Mouse (Mus musculus) gastrocnemius, postnatal 36 days (tissue): ENCODE results near the gene Enox1. TPM values are rescaled to one million over a fixed set of nuclear protein-coding genes. Genes with fewer than 3 reads are reported as not detected.
A peak's percentile ranks its signal among the peaks of the same experiment; 100 is the strongest.

Source experiments
- DNase-seq, 2 experiments: peaks; one replicate each; pipeline ENCODE4 v3.0.0; 2022
- intact Hi-C: fragments of 180-260 bp; cut with DNase I; formaldehyde crosslinking; loops from one replicate; pipeline ENCODE4 v1.15.1; 2025
- total RNA-seq, 2 experiments: library from RNA; stranded (reverse); gene quantifications; 2 replicates each; pipeline ENCODE4 v1.2.3; 2021

The Enox1 gene
- total RNA-seq, 2 experiments from 2014 or later = 0.57 to 0.89 TPM

DNA sequence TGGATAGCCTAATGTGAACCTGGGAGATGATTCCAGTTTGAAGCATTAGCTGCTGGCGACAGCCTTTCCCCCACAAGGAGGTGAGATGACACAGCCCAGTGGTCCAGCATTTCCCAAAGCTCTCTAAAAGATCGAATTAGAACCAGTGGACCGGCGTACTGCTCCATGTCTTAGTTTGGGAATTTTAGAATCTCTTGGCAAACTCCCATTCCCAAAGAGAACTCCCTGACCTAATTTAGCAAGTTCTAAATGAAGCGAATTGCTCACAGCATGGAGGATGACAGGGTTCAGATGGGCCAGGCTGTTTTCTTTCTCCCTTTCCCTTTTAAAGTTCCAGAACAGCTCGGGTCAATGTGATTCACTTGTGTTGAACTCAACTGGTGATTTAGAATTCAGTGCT is 264.5 kb downstream of the Enox1 start:
- no peak for DNase-seq
- intact Hi-C loops = no loop called here

DNA sequence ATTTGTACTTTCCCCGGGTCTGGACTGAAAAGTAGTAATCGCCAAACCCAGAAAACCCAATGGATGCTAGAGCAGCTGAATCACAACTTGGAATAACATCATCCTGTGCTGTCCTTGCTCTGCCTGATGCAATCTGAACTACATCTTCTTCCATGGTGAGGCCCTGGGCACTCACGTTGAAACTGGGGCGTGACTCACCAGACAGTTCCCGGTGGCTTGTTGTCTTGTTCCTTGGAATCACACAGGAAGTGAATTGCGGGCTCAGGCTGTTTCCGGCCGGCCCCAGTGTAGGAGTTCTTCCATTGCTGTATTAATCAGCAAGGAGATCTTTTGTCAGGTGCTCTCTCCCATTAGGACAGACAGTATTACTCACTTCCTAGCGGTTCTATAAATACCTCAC is 266.6 kb downstream of the Enox1 start:
- no peak for DNase-seq
- intact Hi-C loops = no loop called here

DNA sequence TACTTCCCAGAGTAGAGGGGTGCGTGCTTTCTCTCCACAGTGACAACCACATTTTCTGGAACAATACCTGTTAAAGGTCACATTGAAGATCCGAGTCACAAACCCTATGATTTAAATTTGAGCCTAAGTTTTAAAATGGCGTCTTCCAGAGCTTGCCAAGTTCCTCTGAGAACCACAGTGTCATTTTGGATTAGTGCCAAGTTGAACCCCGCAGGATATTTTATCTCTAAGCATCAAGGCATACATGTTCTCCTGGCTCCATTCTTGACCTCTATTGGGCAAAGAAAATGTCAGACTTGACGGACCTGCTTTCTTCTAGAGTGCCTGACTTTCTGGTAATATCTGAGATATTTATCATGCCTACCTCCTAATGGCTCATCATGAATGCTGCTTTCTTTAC is 282.9 kb downstream of the Enox1 start:
- intact Hi-C loops = no loop called here
- DNase-seq = no peak

DNA sequence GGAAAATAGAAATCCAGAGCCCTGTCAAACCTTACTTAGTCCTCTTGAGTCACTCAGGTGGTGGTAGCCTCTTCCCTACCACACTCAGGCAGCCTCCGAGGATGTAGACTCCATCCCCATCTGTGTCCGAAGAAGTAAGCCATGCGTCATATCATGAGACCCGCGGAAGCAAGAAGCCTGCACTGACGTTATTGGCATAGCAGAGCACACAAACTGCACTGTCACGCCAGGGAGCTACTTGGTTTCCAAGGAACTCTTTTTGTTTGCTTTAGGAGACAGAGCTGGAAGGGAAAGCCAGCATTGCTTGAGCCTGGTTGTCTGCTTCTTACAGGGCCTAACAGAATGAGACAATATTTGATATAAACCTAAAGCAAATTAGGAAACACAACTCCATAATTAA is 284.2 kb downstream of the Enox1 start:
- no peak for DNase-seq
- intact Hi-C loops = no loop called here

DNA sequence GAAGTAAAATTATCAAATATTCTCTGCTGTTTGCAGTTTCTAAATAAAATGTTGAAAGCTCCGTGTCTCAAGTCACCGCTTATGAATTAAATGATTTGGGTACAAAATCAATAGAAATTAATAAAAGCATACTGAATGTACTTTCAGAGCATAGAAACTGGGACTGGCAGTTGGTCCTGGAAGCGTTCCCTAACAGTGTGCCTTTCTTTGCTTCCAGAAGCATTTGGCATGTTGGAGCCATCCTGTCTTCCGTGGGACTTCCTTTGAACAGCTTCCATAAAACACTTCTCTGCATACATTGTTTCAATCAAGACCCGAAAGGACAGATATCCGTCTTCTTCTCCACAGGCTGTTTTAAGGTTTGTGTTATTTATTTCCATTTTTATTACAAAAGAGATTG is 285.0 kb downstream of the Enox1 start:
- no peak for DNase-seq
- intact Hi-C loops = no loop called here

DNA sequence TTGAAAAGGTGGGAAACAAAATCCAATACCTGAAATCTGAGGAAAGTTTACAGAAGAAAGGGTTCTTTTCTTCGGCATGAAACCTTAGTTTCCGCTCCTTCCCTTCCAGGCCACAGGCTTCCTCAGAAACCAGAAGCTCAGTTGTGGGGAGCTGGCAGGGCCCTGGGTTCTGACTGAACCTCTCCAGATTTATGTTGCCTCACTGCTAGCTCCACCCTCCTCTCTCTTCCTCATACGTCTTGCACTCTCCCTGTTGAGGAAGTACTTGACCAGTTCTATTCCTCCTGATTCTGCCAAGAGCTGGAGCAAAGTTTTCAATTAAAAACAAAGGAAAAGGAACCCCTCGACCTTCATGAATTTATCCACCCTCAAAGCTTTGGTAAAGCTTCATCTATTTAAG is 291.4 kb downstream of the Enox1 start:
- intact Hi-C loops = no loop called here
- no peak for DNase-seq

DNA sequence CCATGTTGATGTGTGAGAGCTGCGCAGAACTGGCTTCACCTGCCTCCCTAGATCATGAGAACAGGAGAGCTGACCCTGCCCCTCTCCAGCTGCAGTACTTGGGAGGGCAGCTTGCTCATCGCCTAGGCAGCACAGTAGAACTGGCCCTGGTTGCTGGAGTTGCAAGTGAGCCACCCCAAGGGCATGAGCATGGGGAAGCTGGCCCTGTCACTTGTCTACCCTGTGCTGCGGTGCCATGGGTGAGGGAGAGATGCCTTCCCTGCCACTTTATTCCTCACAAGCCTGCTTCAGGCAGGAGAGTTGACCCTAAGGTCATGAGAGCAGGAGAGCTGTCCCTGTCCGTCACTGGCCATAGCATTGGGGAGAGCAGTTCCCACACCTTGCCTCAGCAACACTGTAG is 295.4 kb downstream of the Enox1 start:
- DNase-seq = no peak
- intact Hi-C loops = no loop called here

DNA sequence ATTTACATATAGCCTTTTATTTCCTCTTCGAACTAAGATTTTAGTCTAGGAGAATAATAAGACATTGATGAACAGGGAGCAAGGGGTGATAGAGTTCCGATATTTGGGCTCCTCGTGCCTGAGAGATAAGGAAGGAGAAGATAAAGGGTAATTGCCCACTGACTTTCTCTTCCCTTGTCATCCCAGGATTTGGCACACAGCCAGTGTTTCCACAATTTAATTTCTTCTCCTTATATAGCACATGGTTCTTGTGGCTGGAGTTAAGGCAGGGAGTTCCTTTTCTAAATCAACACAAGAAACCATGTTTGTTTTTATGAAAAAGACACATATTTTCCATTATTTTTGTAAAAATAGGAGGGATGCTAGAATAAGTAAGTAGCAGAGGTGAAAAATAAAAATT is 299.5 kb downstream of the Enox1 start:
- intact Hi-C loops = no loop called here
- no peak for DNase-seq

DNA sequence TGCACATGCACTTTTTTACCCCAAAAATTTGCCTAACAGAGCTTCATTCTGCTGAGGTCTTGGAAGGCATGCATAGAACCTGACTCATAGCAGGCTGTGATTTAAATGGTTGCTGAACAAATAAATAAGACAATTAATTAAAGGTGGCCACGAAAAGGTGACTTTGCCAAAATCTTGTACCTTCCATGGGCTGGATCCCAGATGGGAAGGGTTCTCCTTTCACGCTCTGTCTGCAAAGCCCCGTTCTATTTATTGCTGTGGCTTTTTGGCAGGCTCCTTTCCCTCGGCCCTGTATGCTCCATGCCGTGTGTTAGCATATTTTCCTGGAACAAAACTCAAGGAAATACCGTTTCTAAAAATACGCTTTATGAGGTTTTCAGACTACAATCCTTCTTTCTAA is 300.3 kb downstream of the Enox1 start:
- no peak for DNase-seq
- intact Hi-C loops = no loop called here

DNA sequence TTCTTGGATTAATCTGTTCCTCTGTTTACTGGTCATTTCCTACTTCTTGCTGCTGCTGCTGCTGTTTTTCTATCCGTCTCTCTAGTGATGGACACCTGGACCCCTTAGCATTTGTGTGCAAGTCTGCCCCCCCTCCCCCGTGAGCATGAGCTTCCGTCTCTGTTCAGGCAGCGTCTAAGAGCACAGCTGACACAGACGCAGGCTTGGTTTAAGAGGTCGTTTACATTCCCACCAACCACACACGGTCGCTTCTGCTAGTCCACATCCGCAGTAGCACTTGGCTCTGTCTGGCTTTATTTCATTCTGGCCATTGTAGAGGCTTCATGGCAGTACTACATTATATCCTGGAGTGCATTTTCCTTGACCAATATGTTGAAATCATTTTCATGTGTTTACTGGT is 301.7 kb downstream of the Enox1 start:
- intact Hi-C loops = no loop called here
- DNase-seq = no peak

DNA sequence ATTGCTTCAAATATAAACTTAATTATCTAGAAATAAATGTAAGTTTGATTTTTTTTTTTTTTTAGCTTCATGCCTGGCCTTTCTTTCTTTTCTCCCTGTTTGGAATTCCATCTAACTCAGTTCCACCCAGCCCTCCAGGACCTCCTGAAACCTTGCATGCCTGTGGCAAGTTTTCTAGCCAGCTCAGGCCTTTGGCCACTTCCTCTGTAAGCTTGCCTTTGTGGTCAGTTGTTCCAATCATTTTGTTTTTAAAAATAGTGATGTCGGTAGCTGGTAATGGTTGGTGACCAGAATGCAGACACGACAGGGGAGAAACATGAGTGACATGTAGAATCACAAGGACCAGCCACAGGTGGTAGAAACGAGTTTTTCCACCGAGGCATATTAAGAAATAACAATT is 307.4 kb downstream of the Enox1 start:
- intact Hi-C loops = no loop called here
- DNase-seq = no peak

DNA sequence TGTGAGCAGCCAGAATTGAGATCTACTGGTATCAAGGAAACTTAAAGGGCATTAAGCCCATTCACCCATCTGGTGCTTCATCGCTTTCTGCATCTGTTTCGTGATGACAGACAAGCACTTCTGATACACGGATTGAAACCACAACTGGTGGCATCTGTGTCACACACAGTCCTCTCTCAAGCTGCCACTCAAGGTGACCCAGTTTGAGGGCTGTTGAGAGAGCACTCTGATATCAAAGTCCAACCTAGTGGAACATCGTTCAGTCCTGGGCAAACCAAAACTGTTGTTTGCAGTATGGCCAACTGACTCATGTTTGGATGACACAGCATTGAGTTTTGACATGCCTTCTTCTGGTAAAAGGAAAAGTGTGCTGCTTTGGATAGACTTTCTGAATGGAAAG is 308.2 kb downstream of the Enox1 start:
- no peak for DNase-seq
- intact Hi-C loops = no loop called here

DNA sequence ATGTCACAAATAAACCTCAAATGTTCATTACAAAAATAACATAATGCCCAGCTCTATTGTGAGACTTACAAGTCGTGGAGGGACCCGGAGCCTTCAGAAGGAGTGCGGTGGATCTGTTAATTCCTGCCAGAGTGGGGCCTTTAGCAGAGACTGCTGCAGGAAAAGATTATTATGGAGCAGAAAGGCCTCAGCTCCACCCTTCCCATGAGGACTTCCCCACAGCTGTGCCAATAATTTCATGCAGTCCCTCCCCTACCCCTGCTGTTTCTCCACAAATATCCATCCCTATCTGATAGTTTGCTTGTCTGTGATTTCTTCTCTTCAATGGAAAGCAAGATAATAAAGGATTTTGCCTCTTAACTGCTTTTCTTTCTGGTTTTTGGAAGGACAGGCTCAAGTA is 314.0 kb downstream of the Enox1 start:
- intact Hi-C loops = no loop called here
- no peak for DNase-seq

DNA sequence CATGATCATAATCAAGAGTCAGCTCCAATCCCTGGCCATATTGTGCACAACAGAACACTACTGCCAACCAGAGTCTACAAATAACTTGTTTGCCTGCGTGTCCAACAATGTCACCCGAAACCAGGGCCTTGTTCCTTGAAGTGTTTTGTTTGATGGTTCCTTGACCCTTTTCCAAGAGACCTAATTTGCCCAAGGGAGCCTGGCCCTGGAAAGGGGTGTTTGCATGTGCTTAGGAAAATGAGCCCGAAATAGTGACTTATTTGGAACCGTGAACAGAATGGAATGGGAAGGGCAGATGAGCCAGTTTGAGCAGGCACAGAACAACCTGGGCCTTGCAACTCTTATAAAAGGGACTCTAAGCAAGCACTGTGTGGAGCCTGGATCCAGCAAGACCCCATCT is 316.9 kb downstream of the Enox1 start:
- DNase-seq = no peak
- intact Hi-C loops = no loop called here

DNA sequence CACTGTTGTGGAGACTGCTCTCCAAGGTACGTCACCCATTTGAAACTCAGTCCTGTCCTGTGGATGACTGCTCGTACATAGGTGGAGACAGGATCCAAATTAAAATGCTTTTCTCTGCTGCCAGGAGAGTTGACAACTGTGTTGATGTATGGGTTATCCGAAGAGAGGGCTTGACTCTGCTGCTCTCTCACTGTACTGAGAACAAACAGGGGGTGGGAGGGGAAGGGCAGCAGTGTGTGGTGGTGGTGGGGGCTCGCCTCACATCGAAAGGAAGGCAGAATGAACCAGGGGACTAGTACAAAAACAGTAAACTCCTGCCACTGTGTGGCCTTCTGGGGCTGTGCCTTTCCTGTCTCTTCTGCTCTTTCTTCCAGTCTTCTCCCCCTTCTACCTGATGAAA is 317.5 kb downstream of the Enox1 start:
- intact Hi-C loops = no loop called here
- no peak for DNase-seq

DNA sequence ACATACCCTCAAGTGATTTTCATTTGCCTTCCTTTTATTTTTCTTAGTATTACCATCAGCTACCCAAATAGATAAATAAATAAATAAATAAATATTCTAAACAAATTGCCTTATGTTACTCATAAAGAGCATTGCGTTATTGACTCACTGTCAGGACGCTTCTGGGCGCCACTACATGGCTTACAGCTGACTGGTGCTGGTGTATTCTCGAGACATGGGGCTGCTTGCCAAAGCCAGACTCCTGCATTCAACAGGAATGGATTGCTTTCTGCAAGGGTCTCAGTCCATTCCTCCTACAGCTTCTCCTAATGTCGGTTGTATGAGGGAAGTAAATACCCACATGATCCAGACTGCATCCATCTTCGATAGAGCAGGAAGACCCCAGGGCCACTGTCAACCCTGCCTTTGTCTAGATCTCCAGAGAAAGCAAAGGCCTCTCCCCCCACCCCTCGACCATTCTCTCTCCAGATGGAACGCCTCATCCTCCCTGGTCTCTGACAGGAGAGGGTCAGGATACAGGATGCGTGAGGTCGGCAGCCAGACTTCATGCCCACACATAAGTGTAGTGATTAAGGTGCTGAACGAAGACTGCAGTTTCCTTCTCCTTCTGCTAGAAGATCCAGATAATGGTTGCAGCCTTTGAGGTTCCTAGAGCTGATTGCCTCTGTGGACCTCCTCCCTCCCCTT is 318.7 kb downstream of the Enox1 start:
- DNase-seq = no peak
- intact Hi-C loops = no loop called here

DNA sequence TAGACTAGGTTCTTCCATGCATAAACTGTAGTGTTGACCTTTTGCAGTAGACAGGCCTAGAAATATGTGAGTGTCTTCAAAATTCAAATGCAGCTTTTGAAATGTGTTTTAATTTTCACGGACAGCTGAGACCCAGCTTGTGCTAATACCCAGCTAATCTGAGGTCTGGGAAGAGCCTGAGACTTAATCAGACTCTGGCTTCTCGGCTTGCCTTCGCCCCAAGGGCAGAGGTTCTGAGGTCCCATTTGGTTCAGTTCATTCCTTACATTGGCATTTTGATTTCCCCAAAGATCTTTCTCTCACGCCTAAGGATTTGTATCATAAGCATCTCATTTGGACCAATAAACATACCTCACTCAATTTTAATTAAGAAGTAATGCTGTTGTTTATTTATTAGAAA is 321.1 kb downstream of the Enox1 start:
- DNase-seq = no peak
- intact Hi-C loops = no loop called here

DNA sequence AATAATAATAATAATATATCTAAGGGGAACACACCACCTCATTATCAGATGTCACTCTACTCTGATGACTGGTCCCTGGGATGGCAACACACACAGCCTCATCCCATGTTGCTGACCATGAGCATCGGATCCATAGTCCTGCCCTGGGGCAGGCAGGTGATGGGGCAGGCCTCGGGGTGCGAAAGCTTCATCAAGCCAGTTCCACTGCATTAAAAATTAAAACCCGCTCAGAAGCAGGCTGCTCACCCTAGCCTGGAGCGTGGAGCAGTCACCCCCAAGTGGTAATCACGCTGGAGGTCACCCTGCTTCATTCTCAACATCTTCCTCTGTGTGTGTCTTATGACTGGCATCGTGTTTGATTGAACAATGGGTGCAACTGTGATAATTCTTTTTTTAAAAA is 321.6 kb downstream of the Enox1 start:
- DNase-seq = no peak
- intact Hi-C loops = no loop called here

DNA sequence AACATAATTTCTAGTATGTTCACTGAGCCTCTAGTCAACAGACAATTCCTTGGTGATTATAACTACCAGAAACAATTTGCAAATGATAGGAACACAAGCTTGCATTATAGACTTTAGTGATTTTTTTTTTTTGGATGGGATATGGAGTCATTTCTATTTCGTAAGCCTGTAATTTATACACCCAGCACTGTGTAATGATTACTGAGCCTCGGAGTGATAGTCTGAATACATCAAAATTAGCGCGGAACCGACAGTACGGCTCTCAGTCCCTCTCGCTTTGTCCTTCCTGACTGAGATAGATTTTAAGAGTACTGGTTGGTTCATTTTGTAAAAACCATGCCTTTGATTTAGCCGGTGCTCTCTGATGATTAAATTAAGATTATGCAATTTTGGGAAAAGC is 322.1 kb downstream of the Enox1 start:
- DNase-seq = no peak
- intact Hi-C loops = no loop called here

DNA sequence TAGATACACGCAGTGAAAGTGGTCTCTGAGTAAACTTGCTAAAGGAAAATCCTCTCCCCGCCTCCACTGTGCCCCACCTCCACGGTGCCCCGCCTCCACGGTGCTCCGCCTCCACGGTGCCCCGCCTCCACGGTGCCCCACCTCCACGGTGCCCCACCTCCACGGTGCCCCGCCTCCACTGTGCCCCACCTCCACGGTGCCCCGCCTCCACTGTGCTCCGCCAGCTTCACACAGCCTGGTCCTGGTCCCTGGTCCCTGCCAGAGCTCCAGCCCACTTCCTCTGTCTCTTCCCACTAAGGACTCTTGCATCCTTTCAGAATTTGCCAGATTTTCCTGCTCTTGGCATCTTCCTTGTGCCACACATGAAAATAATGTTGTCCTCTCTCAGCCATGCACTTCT is 326.5 kb downstream of the Enox1 start:
- intact Hi-C loops = loop anchor here (10.0 kb wide), 1 partner anchor 328 kb away; the partner anchor contains the start of gene Enox1
- no peak for DNase-seq

DNA sequence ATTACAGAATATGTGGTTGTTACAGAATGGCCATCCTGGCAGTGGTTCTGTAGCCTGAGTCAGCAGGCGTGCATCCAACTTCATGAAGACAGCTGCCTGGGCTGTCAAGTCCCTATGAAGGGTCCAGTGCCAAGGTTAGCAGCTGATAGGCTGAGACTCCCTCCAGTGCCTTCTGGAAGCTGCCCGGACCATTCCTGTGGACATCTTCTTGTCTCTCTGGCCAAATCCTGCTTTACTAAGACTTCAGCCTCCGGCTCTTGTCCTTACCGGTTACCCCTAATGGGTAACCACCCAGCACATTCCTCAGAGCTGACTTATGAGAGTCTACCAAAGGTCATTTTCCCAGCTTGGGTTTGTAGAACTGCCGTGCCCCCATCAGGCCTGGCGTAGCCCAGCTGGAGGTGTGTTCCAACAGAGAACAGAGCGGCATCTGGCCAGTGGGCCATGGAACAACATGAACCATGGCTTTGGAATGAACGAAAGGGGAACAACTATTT is 328.4 kb downstream of the Enox1 start:
- DNase-seq = peak; percentile 79 to 80
- intact Hi-C loops = loop anchor here (10.0 kb wide), 1 partner anchor 330 kb away; the partner anchor contains the start of gene Enox1

DNA sequence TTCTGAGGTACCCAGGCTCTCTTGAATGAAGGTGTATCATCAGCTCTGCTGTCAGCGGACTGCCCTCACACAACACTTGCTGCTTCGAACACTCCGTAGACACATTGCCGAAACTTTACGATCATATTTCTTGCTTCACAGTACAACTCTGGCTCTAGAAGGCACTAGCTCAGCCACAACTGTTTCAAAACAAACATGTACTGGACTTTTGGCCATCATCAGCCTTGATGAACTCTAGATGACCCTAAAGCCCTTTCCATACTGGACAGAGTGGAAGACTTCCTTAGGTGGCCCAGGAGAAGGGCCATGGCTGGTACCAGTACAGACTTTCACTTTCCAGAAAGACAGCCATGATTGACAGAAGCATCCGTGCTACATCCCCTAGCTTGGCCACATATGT is 334.1 kb downstream of the Enox1 start:
- intact Hi-C loops = no loop called here
- no peak for DNase-seq

DNA sequence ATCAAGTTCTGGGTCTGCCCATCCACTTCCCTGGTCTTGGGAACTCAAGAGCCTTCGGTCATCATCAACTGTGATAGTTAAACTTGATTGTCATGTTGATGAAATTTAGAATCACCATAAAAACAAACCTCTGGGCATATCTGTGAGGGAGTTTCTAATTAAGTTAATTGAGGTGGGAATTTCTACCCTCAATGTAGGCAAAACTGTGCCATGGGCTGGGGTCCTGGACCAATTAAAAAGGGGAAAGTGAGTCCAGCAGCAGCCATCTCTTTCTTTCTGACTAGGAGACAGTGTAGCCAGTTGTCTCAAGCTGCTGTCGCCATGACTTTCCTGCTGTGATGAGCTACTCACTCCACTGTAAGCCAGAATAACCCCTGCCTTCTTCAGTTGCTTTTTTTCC is 335.2 kb downstream of the Enox1 start:
- DNase-seq = no peak
- intact Hi-C loops = no loop called here
